Mouse (Mus musculus) lung, adult 2 months (tissue): ENCODE results near the gene Pdk1.

Experiments
- CTCF ChIP-seq: fragments of 200-500 bp; IDR thresholded peaks from 2 replicates; pipeline ENCODE4 v1.5.1; 2011; ENCODE audit warnings: mild to moderate bottlenecking, low read length, control low read depth; ENCODE audit not compliant: insufficient read depth
- POLR2A ChIP-seq: fragments of 200-500 bp; IDR thresholded peaks from 2 replicates; pipeline ENCODE4 v1.6.1; 2011; ENCODE audit warnings: low read depth, mild to moderate bottlenecking, control low read depth, low read length, borderline replicate concordance; ENCODE audit errors: extremely low read depth

DNA sequence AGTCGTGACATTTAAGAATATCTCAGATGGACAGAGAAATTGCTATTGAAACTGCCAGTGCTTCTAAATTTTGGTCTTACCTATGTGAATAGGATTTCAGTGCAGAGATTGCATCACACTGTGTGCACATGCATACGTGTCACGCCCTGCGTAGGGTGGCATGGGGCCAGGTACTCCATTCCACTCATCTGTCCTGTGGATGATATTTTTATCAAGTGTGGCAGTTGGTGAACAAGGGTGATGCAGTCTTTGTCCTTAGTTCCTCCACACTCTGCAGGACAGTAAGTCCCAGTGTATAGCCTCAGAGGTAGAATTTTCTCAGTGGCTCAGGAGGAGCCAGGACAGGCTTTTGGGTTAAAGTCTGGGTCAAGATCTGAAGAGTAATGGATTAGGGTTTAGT is 36.8 kb upstream of the Pdk1 start:
- TF ChIP-seq CTCF (no peak), POLR2A (no peak)
